8 mouse cellular contexts compared by ENCODE assay signal in the genomic region with DNA sequence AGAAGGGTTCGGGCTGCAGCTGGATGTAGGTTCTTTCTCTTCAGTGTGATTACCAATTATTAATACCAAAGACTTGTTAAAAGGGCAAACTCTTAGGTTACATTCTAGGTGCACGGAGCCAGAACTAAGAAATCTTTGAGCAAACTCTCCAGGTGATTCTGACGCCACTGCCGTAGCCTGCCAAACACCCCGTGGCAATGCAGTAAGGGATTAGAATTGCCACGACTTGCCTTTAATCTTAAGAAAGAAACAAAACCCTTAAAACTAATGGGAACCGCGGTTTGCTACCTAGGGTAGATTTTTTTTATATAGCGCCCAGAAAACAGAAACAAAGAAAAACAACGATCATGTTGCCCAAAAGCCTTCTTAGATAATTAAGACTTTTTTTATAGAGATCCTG. TPM values are rescaled to one million over a fixed set of nuclear protein-coding genes. Genes with fewer than 3 reads are reported as not detected.
DNase-seq lines count a peak whose midpoint lies in the region; ATAC-seq and TF ChIP-seq lines count a peak whose summit lies in the region.

No protein-coding gene starts in this region.

- H3K36me3 ChIP-seq in C2C12 (ENCODE audit: control insufficient read depth, insufficient read depth), result no peaks in the 10 kb centered on the region
- H3K36me3 ChIP-seq in forebrain, embryonic 12.5 days (replicated peaks), result no peaks in the 10 kb centered on the region
- H3K36me3 ChIP-seq in liver, embryonic 14.5 days (replicated peaks; ENCODE audit: control insufficient read depth, insufficient read depth, low read depth), result no peaks in the 10 kb centered on the region

- H3K79me3 ChIP-seq in C2C12 (ENCODE audit: low read depth), result peaks cover 36% of the 10 kb centered on the region

- H3K27ac ChIP-seq in forebrain, embryonic 12.5 days, result peak overlapping the region; percentile 98
- peak overlapping the region; percentile 61 for H3K27ac ChIP-seq in liver, embryonic 14.5 days

- peak; percentile 34 to 40 for DNase-seq in cerebellum, postnatal 10 days
- DNase-seq in cerebellum, postnatal 36 days, result no peak
- DNase-seq in liver, embryonic 14.5 days (ENCODE audit: low read depth in 3 of 3, low spot score in 3 of 3), result no peak
- no peak for DNase-seq in natural killer cell, adult 2 months (ENCODE audit: low spot score in 2 of 2)
- no peak for DNase-seq in adrenal gland, adult 2 months
- DNase-seq in urinary bladder, postnatal 10 days (ENCODE audit: low spot score), result no peak

- peaks cover 23% of the 10 kb centered on the region for H3K4me1 ChIP-seq in forebrain, embryonic 12.5 days
- H3K4me1 ChIP-seq in liver, embryonic 14.5 days (replicated peaks; ENCODE audit: control insufficient read depth in 2 of 2, insufficient read depth in 2 of 2, low read length in 1 of 2), result peaks cover 25 to 30% of the 10 kb centered on the region in 2 experiments

- WGBS in forebrain, embryonic 12.5 days, result 7% methylated on average over 10 of the region's 10 CpGs
- 9% methylated on average over 10 of the region's 10 CpGs for WGBS in liver, embryonic 14.5 days (ENCODE audit: insufficient replicate concordance)

- peak overlapping the region; percentile 82 for H3K9ac ChIP-seq in forebrain, embryonic 12.5 days
- peak overlapping the region; percentile 58 for H3K9ac ChIP-seq in liver, embryonic 14.5 days (replicated peaks)

- peaks cover 39% of the 10 kb centered on the region for H3K79me2 ChIP-seq in C2C12 (ENCODE audit: control insufficient read depth, insufficient read depth)

- no peak for TF ChIP-seq EP300 in liver, embryonic 14.5 days (IDR thresholded peaks at IDR 0.05; ENCODE audit: low read depth)

- H3K4me3 ChIP-seq in C2C12 (ENCODE audit: insufficient read depth, poor library complexity, severe bottlenecking), result peak overlapping the region; percentile 81
- peak overlapping the region; percentile 79 for H3K4me3 ChIP-seq in forebrain, embryonic 12.5 days (replicated peaks)
- H3K4me3 ChIP-seq in liver, embryonic 14.5 days (ENCODE audit: insufficient read depth in 1 of 2, low read depth in 2 of 2, low read length in 2 of 2), result peak overlapping the region; percentile 63 to 84

- peak overlapping the region; percentile 60 for H3ac ChIP-seq in C2C12 (ENCODE audit: control insufficient read depth, insufficient read length, low read depth)

- TF ChIP-seq CTCF in C2C12 (IDR thresholded peaks at IDR 0.05; ENCODE audit: control insufficient read depth, insufficient read depth, insufficient read length), result no peak
- TF ChIP-seq CTCF in liver, embryonic 14.5 days (IDR thresholded peaks at IDR 0.05; ENCODE audit: low read depth), result no peak

- H3K9me3 ChIP-seq in forebrain, embryonic 12.5 days, result no peaks in the 10 kb centered on the region
- no peaks in the 10 kb centered on the region for H3K9me3 ChIP-seq in liver, embryonic 14.5 days (ENCODE audit: control insufficient read depth, low read length)

- H3K4me2 ChIP-seq in forebrain, embryonic 12.5 days, result peak overlapping the region; percentile 72
- H3K4me2 ChIP-seq in liver, embryonic 14.5 days (ENCODE audit: low read depth), result peak overlapping the region; percentile 88

- no peak for ATAC-seq in forebrain, embryonic 12.5 days (ENCODE audit: low FRiP score)
- ATAC-seq in liver, embryonic 14.5 days (ENCODE audit: insufficient read depth), result no peak

- no peaks in the 10 kb centered on the region for H3K27me3 ChIP-seq in C2C12 (ENCODE audit: control insufficient read depth, insufficient read depth, insufficient read length)
- no peaks in the 10 kb centered on the region for H3K27me3 ChIP-seq in forebrain, embryonic 12.5 days
- H3K27me3 ChIP-seq in liver, embryonic 14.5 days (ENCODE audit: control insufficient read depth, insufficient read depth, low read length), result no peaks in the 10 kb centered on the region; the same call in 1 of the 2 replicates

TF ChIP-seq in C2C12, 6 proteins besides CTCF, POLR2A, EP300 and RAD21:
- TF ChIP-seq MAX (IDR thresholded peaks at IDR 0.05), result no peak

RNA-seq across cellular contexts. Expression of a gene that starts 0.9 kb away (rescaled TPM):
- polyA plus RNA-seq in C2C12 (2012; fragmentation: generic; extraction: Trizol), result 287 TPM
- polyA plus RNA-seq in forebrain, embryonic 12.5 days (2016; fragmentation: Nextera tagmentation; extraction: Ambion mirVana), result 366 and 389 TPM in 2 replicates
- polyA plus RNA-seq in liver, embryonic 14.5 days (2012; rRNA removed), result 19.5 and 33.1 TPM in 2 replicates
- polyA plus RNA-seq in liver, embryonic 14.5 days (2014; fragmentation: Nextera tagmentation; extraction: Ambion mirVana), result 123 and 129 TPM in 2 replicates
- total RNA-seq in adrenal gland, adult 2 months (2021), result 100 to 1,000 TPM; 233 to 305 TPM
- 12.2 and 20.6 TPM in 2 replicates for polyA plus RNA-seq in adrenal gland, adult 2 months (2012; rRNA removed)

RNA-seq across cellular contexts. Expression of a gene that starts 51.2 kb away (rescaled TPM):
- 0.06 TPM for polyA plus RNA-seq in C2C12 (2012; fragmentation: generic; extraction: Trizol)
- polyA plus RNA-seq in forebrain, embryonic 12.5 days (2016; fragmentation: Nextera tagmentation; extraction: Ambion mirVana), result 1.1 and 1.2 TPM in 2 replicates
- 0.09 and 0.13 TPM in 2 replicates for polyA plus RNA-seq in liver, embryonic 14.5 days (2012; rRNA removed)
- 0.08 and 0.22 TPM in 2 replicates for polyA plus RNA-seq in liver, embryonic 14.5 days (2014; fragmentation: Nextera tagmentation; extraction: Ambion mirVana)
- total RNA-seq in adrenal gland, adult 2 months (2021), result under 1 TPM; 0.37 to 0.79 TPM
- 0.62 and 0.81 TPM in 2 replicates for polyA plus RNA-seq in adrenal gland, adult 2 months (2012; rRNA removed)

Comparison
In these comparisons a context has a peak if more than half of its experiments do, and no peak if none do; other contexts are left out.
1. DNase-seq: peak in cerebellum, postnatal 10 days (2 of 2); none in cerebellum, postnatal 36 days (0 of 2), liver, embryonic 14.5 days (0 of 3), natural killer cell, adult 2 months (0 of 2), adrenal gland, adult 2 months (single experiment) and urinary bladder, postnatal 10 days (single experiment).
2. Peak in every context shown above with its lines, with median percentiles within 50 percentile points of each other: H3K4me3 ChIP-seq.